Mouse (Mus musculus): ENCODE results near the gene Il20rb. TPM values are rescaled to one million over a fixed set of nuclear protein-coding genes. Genes with fewer than 3 reads are reported as not detected.
A peak's percentile ranks its signal among the peaks of the same experiment; 100 is the strongest.

The Il20rb gene
- total and polyA plus RNA-seq, 2 experiments from 2014 or later = 2.3 to 2.4 TPM

- Histone ChIP-seq H3K36me3 (ENCODE audit: insufficient read depth, low read length) (no peaks in the 10 kb centered on the region), H3K27ac (no peak overlapping the region; the same call in 1 of the 2 replicates), H3K9me3 (ENCODE audit: low read length) (no peaks in the 10 kb centered on the region), H3K4me3 (ENCODE audit: low read length) (no peak overlapping the region), H3K9ac (replicated peaks; ENCODE audit: low read length) (no peak overlapping the region), H3K4me1 (ENCODE audit: insufficient read depth, low read length) (no peaks in the 10 kb centered on the region), H3K27me3 (ENCODE audit: insufficient read depth, low read length) (no peaks in the 10 kb centered on the region), H3K4me2 (ENCODE audit: low read depth, low read length) (no peak overlapping the region)
- TF ChIP-seq CTCF (IDR thresholded peaks at IDR 0.05; ENCODE audit: low read depth) = no peak
- ATAC-seq (no peak), DNase-seq (ENCODE audit: low spot score) (no peak)
- 68% methylated on average over 4 of the region's 4 CpGs for WGBS
These were observed 15.0 kb downstream of the Il20rb start for GRCm38 (mm10) chr9:100471605-100471953.

- no peaks in the 10 kb centered on the region for H3K4me1 ChIP-seq (ENCODE audit: insufficient read depth, low read length)
- H3K27ac ChIP-seq = no peak overlapping the region; the same call in 1 of the 2 replicates
- H3K4me2 ChIP-seq (ENCODE audit: low read depth, low read length) = no peak overlapping the region
- ATAC-seq (peak; percentile 68; the same call in 1 of the 2 replicates), DNase-seq (ENCODE audit: low spot score) (peak; percentile 74)
- TF ChIP-seq CTCF (IDR thresholded peaks at IDR 0.05; ENCODE audit: low read depth) = no peak
- H3K9me3 ChIP-seq (ENCODE audit: low read length) = no peaks in the 10 kb centered on the region
- 42% methylated on average over 8 of the region's 8 CpGs for WGBS
- no peak overlapping the region for H3K9ac ChIP-seq (replicated peaks; ENCODE audit: low read length)
- H3K36me3 ChIP-seq (ENCODE audit: insufficient read depth, low read length) = no peaks in the 10 kb centered on the region
- no peak overlapping the region for H3K4me3 ChIP-seq (ENCODE audit: low read length)
- H3K27me3 ChIP-seq (ENCODE audit: insufficient read depth, low read length) = no peaks in the 10 kb centered on the region
These were observed 15.5 kb downstream of the Il20rb start for GRCm38 (mm10) chr9:100470936-100471604.

GRCm38 (mm10) chr9:100470228-100470627, 16.4 kb downstream of the Il20rb start:
- no peak overlapping the region; the same call in 1 of the 2 replicates for H3K27ac ChIP-seq
- no peak overlapping the region for H3K4me2 ChIP-seq (ENCODE audit: low read depth, low read length)
- DNase-seq (ENCODE audit: low spot score) (no peak), ATAC-seq (no peak)
- 79% methylated on average over 1 of the region's 1 CpGs for WGBS
- no peak overlapping the region for H3K4me3 ChIP-seq (ENCODE audit: low read length)
- no peaks in the 10 kb centered on the region for H3K9me3 ChIP-seq (ENCODE audit: low read length)
- H3K27me3 ChIP-seq (ENCODE audit: insufficient read depth, low read length) = no peaks in the 10 kb centered on the region
- no peak overlapping the region for H3K9ac ChIP-seq (replicated peaks; ENCODE audit: low read length)
- TF ChIP-seq CTCF (IDR thresholded peaks at IDR 0.05; ENCODE audit: low read depth) = no peak
- H3K4me1 ChIP-seq (ENCODE audit: insufficient read depth, low read length) = no peaks in the 10 kb centered on the region
- H3K36me3 ChIP-seq (ENCODE audit: insufficient read depth, low read length) = no peaks in the 10 kb centered on the region

- no peak overlapping the region for H3K9ac ChIP-seq (replicated peaks; ENCODE audit: low read length)
- WGBS = 68% methylated on average over 3 of the region's 3 CpGs
- no peak for DNase-seq (ENCODE audit: low spot score)
- H3K27me3 ChIP-seq (ENCODE audit: insufficient read depth, low read length) = no peaks in the 10 kb centered on the region
- H3K4me1 ChIP-seq (ENCODE audit: insufficient read depth, low read length) = no peaks in the 10 kb centered on the region
- no peak for ATAC-seq
- H3K27ac ChIP-seq = no peak overlapping the region; the same call in 1 of the 2 replicates
- no peaks in the 10 kb centered on the region for H3K9me3 ChIP-seq (ENCODE audit: low read length)
- no peaks in the 10 kb centered on the region for H3K36me3 ChIP-seq (ENCODE audit: insufficient read depth, low read length)
- H3K4me3 ChIP-seq (ENCODE audit: low read length) = no peak overlapping the region
- no peak overlapping the region for H3K4me2 ChIP-seq (ENCODE audit: low read depth, low read length)
- no peak for TF ChIP-seq CTCF (IDR thresholded peaks at IDR 0.05; ENCODE audit: low read depth)
These were observed 16.9 kb downstream of the Il20rb start for GRCm38 (mm10) chr9:100469681-100470080.

GRCm38 (mm10) chr9:100468151-100468550, 18.4 kb downstream of the Il20rb start:
- no peaks in the 10 kb centered on the region for H3K4me1 ChIP-seq (ENCODE audit: insufficient read depth, low read length)
- no peak overlapping the region for H3K4me2 ChIP-seq (ENCODE audit: low read depth, low read length)
- no peak for TF ChIP-seq CTCF (IDR thresholded peaks at IDR 0.05; ENCODE audit: low read depth)
- H3K27ac ChIP-seq = no peak overlapping the region
- DNase-seq (ENCODE audit: low spot score) = no peak
- no peaks in the 10 kb centered on the region for H3K9me3 ChIP-seq (ENCODE audit: low read length)
- H3K27me3 ChIP-seq (ENCODE audit: insufficient read depth, low read length) = no peaks in the 10 kb centered on the region
- no peak overlapping the region for H3K9ac ChIP-seq (replicated peaks; ENCODE audit: low read length)
- no peak overlapping the region for H3K4me3 ChIP-seq (ENCODE audit: low read length)
- H3K36me3 ChIP-seq (ENCODE audit: insufficient read depth, low read length) = no peaks in the 10 kb centered on the region
- WGBS = 85% methylated on average over 8 of the region's 8 CpGs
- no peak for ATAC-seq

- Histone ChIP-seq H3K4me2 (ENCODE audit: low read depth, low read length) (no peak overlapping the region), H3K9ac (replicated peaks; ENCODE audit: low read length) (no peak overlapping the region), H3K27me3 (ENCODE audit: insufficient read depth, low read length) (no peaks in the 10 kb centered on the region), H3K4me1 (ENCODE audit: insufficient read depth, low read length) (no peaks in the 10 kb centered on the region), H3K27ac (no peak overlapping the region), H3K4me3 (ENCODE audit: low read length) (no peak overlapping the region), H3K36me3 (ENCODE audit: insufficient read depth, low read length) (no peaks in the 10 kb centered on the region), H3K9me3 (ENCODE audit: low read length) (no peaks in the 10 kb centered on the region)
- TF ChIP-seq CTCF (IDR thresholded peaks at IDR 0.05; ENCODE audit: low read depth) = no peak
- DNase-seq (ENCODE audit: low spot score) (peak; percentile 56), ATAC-seq (no peak)
- WGBS = 39% methylated on average over 7 of the region's 7 CpGs
These were observed 18.9 kb downstream of the Il20rb start for GRCm38 (mm10) chr9:100467653-100468052.

GRCm38 (mm10) chr9:100466743-100467142, 19.8 kb downstream of the Il20rb start:
- no peak overlapping the region for H3K27ac ChIP-seq
- DNase-seq (ENCODE audit: low spot score) (peak; percentile 39), ATAC-seq (no peak)
- 56% methylated on average over 3 of the region's 3 CpGs for WGBS
- H3K9me3 ChIP-seq (ENCODE audit: low read length) = no peaks in the 10 kb centered on the region
- H3K9ac ChIP-seq (replicated peaks; ENCODE audit: low read length) = no peak overlapping the region
- no peaks in the 10 kb centered on the region for H3K36me3 ChIP-seq (ENCODE audit: insufficient read depth, low read length)
- no peaks in the 10 kb centered on the region for H3K4me1 ChIP-seq (ENCODE audit: insufficient read depth, low read length)
- H3K4me2 ChIP-seq (ENCODE audit: low read depth, low read length) = no peak overlapping the region
- no peak for TF ChIP-seq CTCF (IDR thresholded peaks at IDR 0.05; ENCODE audit: low read depth)
- no peaks in the 10 kb centered on the region for H3K27me3 ChIP-seq (ENCODE audit: insufficient read depth, low read length)
- H3K4me3 ChIP-seq (ENCODE audit: low read length) = no peak overlapping the region
